Mouse (Mus musculus) left cerebral cortex, postnatal 4 days (tissue): ENCODE measurements around the gene Reg4. TPM values are rescaled to one million over a fixed set of nuclear protein-coding genes. Genes with fewer than 3 reads are reported as not detected.

ENCODE experiments used
- DNase-seq: peaks from one replicate; pipeline ENCODE4 v3.0.0-alpha.2; 2022
- intact Hi-C: fragments of 180-260 bp; cut with DNase I; formaldehyde crosslinking; loops from one replicate; pipeline ENCODE4 v1.15.1; 2025
- total RNA-seq, 2 experiments: library from RNA; stranded (reverse); gene quantifications; 2 replicates each; pipeline ENCODE4 v1.2.3; 2021

Reg4 gene
- total RNA-seq = not detected

DNA sequence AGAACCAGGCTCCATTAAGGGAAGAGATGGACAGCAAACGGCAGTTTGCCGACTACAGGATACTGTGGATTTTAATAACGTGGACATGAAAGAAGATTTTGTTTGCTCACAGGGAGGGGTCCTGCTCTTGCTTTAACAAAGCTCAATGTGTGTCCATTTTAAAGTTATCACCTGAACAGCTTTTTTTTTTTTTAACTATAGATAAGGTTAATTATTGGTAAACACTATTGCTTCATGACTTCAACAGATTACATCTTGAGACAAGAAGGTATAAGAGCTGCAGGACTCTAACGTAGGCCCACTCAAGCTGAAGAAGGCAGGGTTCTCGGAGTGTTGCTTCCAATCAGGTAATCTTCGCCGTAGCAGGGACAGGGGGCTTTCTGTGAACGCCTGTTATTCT, at the start of gene Reg4:
TSS of gene Reg4 (plus strand) at position 301 of the 400 bp plus-strand sequence.
- no peak for DNase-seq
- intact Hi-C loops = loop anchor here (10.0 kb wide), 1 partner anchor 197 kb away; no protein-coding TSS in a partner anchor

DNA sequence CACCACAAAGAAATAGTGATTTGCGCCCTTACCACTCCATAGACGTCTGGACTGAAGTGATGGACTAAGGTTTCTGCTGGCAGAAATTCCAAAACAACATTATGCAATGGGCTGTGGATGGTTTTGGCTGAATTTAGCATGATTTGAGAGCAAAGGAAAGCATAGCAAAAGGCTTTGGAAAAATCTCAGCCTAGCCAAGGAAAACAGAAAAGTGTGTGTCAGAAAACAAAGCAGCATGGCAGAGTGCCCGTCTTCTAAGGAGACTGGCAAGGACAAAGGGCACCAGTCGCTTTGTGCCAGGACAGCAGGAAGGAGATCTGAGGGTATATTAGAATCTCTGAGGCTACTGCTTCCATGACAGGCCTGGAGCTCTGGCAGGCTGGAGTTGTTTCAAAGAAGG, 43.6 kb upstream of the Reg4 start:
- intact Hi-C loops = no loop called here

GRCm38 (mm10) chr3:98180805-98181204, 41.2 kb upstream of the Reg4 start:
- intact Hi-C loops = no loop called here
- peak; percentile 72 for DNase-seq

More for the DNA sequence above, 43.6 kb upstream of the Reg4 start:
- peak; percentile 74 for DNase-seq

DNA sequence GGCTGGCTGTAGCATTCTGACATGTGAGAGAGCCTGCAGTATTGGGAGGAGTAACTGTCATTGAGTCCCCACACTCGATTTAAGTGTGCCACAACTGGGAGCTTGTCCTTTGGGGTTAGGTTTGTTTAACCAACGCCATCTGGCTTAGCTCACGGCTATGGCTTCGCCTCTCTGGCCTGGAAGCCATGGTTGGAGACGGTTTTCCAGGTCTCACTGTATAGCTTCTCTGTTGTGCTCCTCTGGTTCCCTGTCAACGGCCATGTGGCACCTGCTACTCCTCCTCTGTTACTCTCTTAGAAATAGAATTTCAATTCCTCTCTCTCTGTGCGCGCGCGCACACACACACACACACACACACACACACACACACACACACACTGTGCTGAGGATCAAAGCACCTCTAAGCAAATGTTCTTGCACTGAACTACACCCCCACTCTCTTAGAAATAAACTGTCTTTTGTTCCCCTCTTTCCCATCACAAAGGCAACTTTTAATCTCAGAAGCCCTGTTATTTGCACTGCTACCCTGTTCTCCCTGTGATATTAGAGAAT, 36.7 kb upstream of the Reg4 start:
- no peak for DNase-seq
- intact Hi-C loops = no loop called here

DNA sequence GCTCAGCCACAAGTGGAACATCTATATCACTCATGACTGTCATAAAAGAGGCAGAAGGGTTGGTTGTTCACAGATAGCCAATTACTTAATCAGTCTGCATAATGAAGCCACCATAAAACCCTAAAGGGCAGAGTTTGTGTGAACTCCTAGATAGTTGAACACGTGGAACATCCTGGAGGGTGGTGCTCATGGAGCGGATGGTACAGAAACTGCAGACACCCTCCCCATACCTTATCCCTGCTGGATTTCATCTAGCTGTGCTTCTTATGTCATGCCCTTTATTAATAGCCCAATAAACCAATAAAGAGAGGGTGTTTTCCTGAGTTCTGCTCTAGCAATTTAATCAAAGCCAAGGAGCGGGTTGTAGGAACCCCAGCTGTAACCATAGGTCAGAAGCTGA, 34.2 kb upstream of the Reg4 start:
- intact Hi-C loops = no loop called here
- no peak for DNase-seq

DNA sequence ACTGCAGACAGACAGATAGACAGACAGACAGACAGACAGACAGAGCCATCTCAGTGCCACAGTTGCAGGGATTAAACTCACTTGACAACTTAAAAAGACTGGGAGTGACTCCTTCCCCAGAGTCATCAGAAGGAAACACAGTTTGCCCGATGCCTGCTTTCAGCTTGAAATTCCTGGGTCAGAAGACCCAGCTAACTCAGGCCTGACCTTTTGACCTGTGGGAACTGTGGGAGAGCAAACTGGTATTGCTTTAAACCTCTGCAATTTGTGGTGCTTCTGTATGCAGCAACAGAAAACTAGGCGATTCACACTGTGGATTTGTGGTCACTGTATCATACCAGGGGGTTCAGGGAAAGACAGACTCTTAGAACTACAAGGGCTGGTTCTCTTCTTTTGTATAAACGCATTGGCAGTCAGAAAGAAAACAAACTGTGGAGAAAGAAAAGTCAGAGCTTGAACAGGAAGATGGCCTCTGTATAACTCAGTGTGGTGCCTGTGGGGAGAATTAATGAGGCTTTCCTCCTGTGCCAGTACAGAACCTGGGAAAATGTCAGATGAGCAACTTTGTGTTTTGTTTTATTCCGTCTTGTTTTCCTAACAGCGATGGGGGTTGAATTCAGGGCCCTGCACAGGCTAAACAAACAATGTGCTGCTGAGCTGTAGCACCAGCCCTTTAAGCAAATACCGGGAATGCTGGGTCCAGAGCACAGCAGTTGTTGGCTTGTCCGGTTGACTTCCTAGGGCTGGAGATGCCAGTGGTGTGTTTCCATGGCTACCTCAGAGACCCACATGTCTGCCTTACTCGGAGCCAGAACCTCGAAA, 24.0 kb upstream of the Reg4 start:
- peak; percentile 59 for DNase-seq
- intact Hi-C loops = no loop called here

DNA sequence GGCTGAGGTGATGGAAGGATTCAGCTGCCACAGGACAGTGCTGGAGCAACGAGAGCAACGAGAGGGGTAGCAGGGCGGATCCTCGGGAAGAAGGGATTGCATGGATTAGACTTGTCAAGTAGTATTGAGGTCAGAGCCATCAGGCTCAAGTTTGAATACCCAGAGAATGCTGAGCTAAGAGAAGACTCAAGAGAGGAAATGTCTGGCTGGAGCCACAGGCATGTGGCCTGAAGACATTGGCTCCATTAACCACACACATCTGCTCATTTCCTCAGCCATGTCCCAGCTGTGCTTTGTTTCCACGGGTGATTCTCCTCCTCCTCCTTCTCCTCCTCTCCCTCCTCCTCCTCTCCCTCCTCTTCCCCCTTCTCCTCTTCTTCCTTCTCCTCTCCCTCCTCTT, 22.2 kb upstream of the Reg4 start:
- intact Hi-C loops = no loop called here
- no peak for DNase-seq

- intact Hi-C loops = no loop called here
These were observed 18.7 kb upstream of the Reg4 start for GRCm38 (mm10) chr3:98203282-98203681.

DNA sequence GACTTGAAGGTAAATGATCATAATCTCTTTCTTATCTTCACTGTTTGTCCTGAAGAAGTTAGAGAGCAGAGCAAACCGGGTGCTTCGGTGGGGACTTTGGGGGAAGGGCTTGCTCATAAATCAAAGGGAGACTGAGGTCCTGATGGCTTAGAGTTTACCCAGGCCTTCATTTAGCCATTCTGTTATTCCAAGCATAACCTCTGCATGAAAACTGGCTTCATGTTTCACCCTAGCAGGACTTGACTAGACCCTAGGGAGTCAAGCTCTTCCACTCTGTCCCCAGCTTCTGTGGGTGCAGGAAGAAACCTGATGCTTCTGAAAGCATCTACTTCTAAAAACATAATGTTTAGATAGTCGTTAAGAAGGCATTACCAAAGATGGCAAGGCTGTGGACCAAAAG, 15.0 kb upstream of the Reg4 start:
- no peak for DNase-seq
- intact Hi-C loops = no loop called here

More at GRCm38 (mm10) chr3:98203282-98203681, 18.7 kb upstream of the Reg4 start:
- no peak for DNase-seq

DNA sequence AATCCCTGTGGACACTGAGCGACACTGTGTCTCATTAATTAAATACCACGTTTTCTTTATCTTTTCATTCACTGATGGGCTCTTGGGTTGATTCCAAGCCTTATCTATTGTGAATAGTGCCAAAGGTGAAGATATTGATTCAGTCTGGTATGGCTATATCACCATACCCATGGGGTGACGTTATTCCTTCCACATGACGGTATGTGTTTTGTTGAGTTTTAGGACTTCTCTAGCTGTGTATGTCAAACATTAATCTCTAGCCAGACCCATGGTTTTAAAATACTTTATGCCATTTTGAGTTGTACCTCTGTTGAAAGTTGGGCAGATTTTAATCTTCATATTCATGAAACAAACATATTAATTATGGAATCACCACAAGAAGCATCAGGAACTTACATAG, 12.8 kb upstream of the Reg4 start:
- intact Hi-C loops = no loop called here
- DNase-seq = no peak

- intact Hi-C loops = no loop called here
- peak; percentile 28 for DNase-seq
These were observed 11.1 kb upstream of the Reg4 start for GRCm38 (mm10) chr3:98210860-98211259.

- intact Hi-C loops = no loop called here
- peak; percentile 35 for DNase-seq
These were observed 10.5 kb upstream of the Reg4 start for GRCm38 (mm10) chr3:98211301-98212081.

DNA sequence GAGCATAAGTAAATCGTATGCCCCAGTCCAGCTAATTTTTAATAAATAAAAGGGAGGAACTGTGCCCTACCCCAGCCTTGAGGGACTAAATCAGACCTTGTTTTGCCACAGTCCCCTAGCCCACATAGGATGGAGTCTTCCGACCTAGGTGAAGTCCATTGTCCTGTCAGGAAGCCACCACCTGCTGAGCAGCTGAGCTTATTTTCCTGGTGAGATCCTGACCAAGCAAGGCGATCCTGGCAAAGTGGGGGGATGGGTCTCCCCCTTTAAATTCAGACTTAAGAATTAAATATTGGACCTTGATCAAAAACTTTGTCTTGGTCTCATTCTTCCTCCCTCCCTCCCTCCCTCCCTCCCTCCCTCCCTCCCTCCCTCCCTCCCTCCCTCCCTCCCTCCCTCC, 5.7 kb upstream of the Reg4 start:
- DNase-seq = no peak
- intact Hi-C loops = no loop called here

DNA sequence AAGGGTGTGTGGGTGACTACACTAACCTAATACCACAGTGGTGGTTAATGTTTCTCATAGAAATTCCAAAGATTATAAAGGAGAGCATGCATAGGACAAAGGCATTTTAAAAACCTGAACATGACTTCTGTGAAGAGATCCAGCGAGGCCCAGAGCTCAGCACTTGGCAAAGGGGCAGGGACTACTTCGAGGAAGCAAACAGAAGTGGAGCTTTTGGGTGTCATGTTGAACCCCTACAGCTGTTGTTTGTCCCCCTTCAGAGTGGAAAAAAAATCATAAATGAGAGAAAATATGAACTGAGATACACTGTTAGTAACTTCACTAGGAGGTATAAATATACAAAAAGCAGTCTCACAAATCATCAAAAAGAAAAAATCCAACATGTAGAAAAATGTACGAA, 1.3 kb downstream of the Reg4 start:
- intact Hi-C loops = loop anchor here (10.0 kb wide), 1 partner anchor 198 kb away; no protein-coding TSS in a partner anchor
- DNase-seq = no peak

GRCm38 (mm10) chr3:98223783-98224580, 2.0 kb downstream of the Reg4 start:
- intact Hi-C loops = loop anchor here (2.0 to 10.0 kb wide), 2 partner anchors 199 to 295 kb away; no protein-coding TSS in a partner anchor
- DNase-seq = peak; percentile 79

GRCm38 (mm10) chr3:98224975-98225374, 3.0 kb downstream of the Reg4 start:
- intact Hi-C loops = loop anchor here (2.0 to 10.0 kb wide), 3 partner anchors 87 to 296 kb away; no protein-coding TSS in a partner anchor
- no peak for DNase-seq

DNA sequence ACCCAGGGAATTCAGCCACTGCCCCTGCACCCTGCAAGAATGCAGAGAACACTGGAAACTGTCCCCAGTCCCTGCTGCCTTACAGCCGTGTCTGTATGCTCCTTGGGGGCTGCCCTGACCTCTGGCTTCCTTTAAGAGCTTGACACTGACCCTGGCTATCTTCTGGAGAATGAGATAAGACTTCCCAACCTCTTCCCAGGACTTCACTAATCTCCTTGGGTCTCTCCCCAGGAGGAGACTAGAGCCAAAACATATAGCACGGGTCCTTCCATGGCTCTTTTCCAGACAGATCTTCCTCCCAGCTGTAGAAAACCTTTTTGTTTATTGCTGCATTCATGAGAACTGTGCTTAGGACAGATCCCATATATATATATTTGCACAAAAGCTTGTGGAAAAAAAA, 3.8 kb downstream of the Reg4 start:
- no peak for DNase-seq
- intact Hi-C loops = loop anchor here (2.0 to 10.0 kb wide), 3 partner anchors 87 to 297 kb away; no protein-coding TSS in a partner anchor

GRCm38 (mm10) chr3:98226988-98227610, 5.1 kb downstream of the Reg4 start:
- DNase-seq = peak; percentile 83
- intact Hi-C loops = loop anchor here (5.0 to 10.0 kb wide), 2 partner anchors 85 to 202 kb away; no protein-coding TSS in a partner anchor

DNA sequence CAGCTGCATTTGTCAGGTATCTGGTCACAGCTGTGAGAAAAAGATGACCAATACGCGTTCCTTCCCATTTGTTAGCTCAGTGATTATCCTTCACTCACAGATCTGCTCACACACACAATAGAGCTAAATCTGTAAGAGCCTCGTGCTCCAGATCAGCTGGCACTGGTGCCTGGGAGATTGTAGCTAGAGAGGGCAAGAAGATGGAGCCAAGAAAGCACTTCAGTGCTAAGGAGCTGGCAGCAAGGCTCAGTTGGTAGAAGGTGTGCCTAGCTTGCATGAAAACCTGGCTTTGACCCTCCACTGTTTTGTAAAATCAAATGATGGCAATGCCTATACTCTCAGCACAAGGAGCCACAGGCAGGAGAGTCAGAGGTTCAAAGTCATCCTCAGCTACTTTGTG, 5.8 kb downstream of the Reg4 start:
- intact Hi-C loops = loop anchor here (5.0 to 10.0 kb wide), 2 partner anchors 85 to 203 kb away; no protein-coding TSS in a partner anchor
- DNase-seq = no peak

DNA sequence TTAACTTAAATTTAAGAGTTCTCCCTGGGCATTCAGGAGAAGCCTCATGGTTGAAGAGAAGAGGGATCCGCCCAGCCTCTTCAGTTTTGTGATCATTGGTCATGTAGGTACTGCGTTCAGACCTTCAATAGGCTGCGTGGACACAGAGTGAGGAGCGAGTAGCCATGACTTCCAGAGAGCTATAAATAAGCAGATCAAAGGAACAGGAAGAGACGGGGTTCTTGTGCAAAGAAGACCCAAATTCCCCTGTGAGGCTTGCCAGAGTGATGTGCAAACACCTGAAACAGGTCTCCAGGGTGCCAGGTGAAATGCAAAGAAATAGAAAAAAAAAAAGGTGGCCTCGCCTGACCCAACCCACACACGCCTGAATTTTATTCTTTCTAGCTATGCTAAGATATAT, 8.0 kb downstream of the Reg4 start:
- no peak for DNase-seq
- intact Hi-C loops = loop anchor here (5.0 to 10.0 kb wide), 2 partner anchors 82 to 205 kb away; no protein-coding TSS in a partner anchor
